Mouse (Mus musculus): Measurements from ENCODE around the gene Depdc1b. TPM values are rescaled to one million over a fixed set of nuclear protein-coding genes. Genes with fewer than 3 reads are reported as not detected.

Depdc1b gene
- 1 to 10 TPM in 1 of 2 experiments, under 1 TPM in 1; 0.95 to 1.7 TPM for total RNA-seq (2021)

GRCm38 (mm10) chr13:108315702-108316486 is at the start of gene Depdc1b:
TSS of gene Depdc1b (plus strand) at chr13:108316332.
- intact Hi-C loops (cut with DNase I), result loop anchor here (5.0 kb wide), 1 partner anchor 104 kb away; the partner anchor contains the start of gene Elovl7
- DNase-seq (ENCODE audit: extremely low spot score in 1 of 2, low spot score in 2 of 2), result peak; percentile 94 to 97

GRCm38 (mm10) chr13:108267841-108268634 is 48.1 kb upstream of the Depdc1b start:
- DNase-seq (ENCODE audit: extremely low spot score in 1 of 2, low spot score in 2 of 2), result no peak
- intact Hi-C loops (cut with DNase I), result no loop called here

- no peak for DNase-seq (ENCODE audit: extremely low spot score in 1 of 2, low spot score in 2 of 2)
- intact Hi-C loops (cut with DNase I), result no loop called here
Measured at GRCm38 (mm10) chr13:108271458-108272148, 44.5 kb upstream of the Depdc1b start.

GRCm38 (mm10) chr13:108272332-108272731 is 43.8 kb upstream of the Depdc1b start:
- intact Hi-C loops (cut with DNase I), result no loop called here
- no peak for DNase-seq (ENCODE audit: extremely low spot score in 1 of 2, low spot score in 2 of 2)

GRCm38 (mm10) chr13:108273034-108273433 is 43.1 kb upstream of the Depdc1b start:
- no peak for DNase-seq (ENCODE audit: extremely low spot score in 1 of 2, low spot score in 2 of 2)

GRCm38 (mm10) chr13:108273456-108273855 is 42.7 kb upstream of the Depdc1b start:
- intact Hi-C loops (cut with DNase I), result no loop called here

More at GRCm38 (mm10) chr13:108273034-108273433, 43.1 kb upstream of the Depdc1b start:
- intact Hi-C loops (cut with DNase I), result no loop called here

GRCm38 (mm10) chr13:108276561-108276960 is 39.6 kb upstream of the Depdc1b start:
- intact Hi-C loops (cut with DNase I), result no loop called here
- no peak for DNase-seq (ENCODE audit: extremely low spot score in 1 of 2, low spot score in 2 of 2)

More at GRCm38 (mm10) chr13:108273456-108273855, 42.7 kb upstream of the Depdc1b start:
- no peak for DNase-seq (ENCODE audit: extremely low spot score in 1 of 2, low spot score in 2 of 2)

GRCm38 (mm10) chr13:108277320-108277719 is 38.8 kb upstream of the Depdc1b start:
- intact Hi-C loops (cut with DNase I), result no loop called here
- no peak for DNase-seq (ENCODE audit: extremely low spot score in 1 of 2, low spot score in 2 of 2)

GRCm38 (mm10) chr13:108278592-108278991 is 37.5 kb upstream of the Depdc1b start:
- intact Hi-C loops (cut with DNase I), result no loop called here
- DNase-seq (ENCODE audit: extremely low spot score in 1 of 2, low spot score in 2 of 2), result no peak

- no peak for DNase-seq (ENCODE audit: extremely low spot score in 1 of 2, low spot score in 2 of 2)
- intact Hi-C loops (cut with DNase I), result no loop called here
Measured at GRCm38 (mm10) chr13:108284312-108284711, 31.8 kb upstream of the Depdc1b start.

GRCm38 (mm10) chr13:108287953-108288352 is 28.2 kb upstream of the Depdc1b start:
- DNase-seq (ENCODE audit: extremely low spot score in 1 of 2, low spot score in 2 of 2), result no peak
- intact Hi-C loops (cut with DNase I), result no loop called here

- intact Hi-C loops (cut with DNase I), result no loop called here
- no peak for DNase-seq (ENCODE audit: extremely low spot score in 1 of 2, low spot score in 2 of 2)
Measured at GRCm38 (mm10) chr13:108289436-108289835, 26.7 kb upstream of the Depdc1b start.

- intact Hi-C loops (cut with DNase I), result no loop called here
Measured at GRCm38 (mm10) chr13:108290314-108290713, 25.8 kb upstream of the Depdc1b start.

GRCm38 (mm10) chr13:108297350-108298093 is 18.6 kb upstream of the Depdc1b start:
- peak in 1 of 2 experiments; percentile 58 for DNase-seq (ENCODE audit: extremely low spot score in 1 of 2, low spot score in 2 of 2)
- intact Hi-C loops (cut with DNase I), result no loop called here

More at GRCm38 (mm10) chr13:108290314-108290713, 25.8 kb upstream of the Depdc1b start:
- no peak for DNase-seq (ENCODE audit: extremely low spot score in 1 of 2, low spot score in 2 of 2)

GRCm38 (mm10) chr13:108298241-108298640 is 17.9 kb upstream of the Depdc1b start:
- no peak for DNase-seq (ENCODE audit: extremely low spot score in 1 of 2, low spot score in 2 of 2)
- intact Hi-C loops (cut with DNase I), result no loop called here

- DNase-seq (ENCODE audit: extremely low spot score in 1 of 2, low spot score in 2 of 2), result peak in 1 of 2 experiments; percentile 28
- intact Hi-C loops (cut with DNase I), result no loop called here
Measured at GRCm38 (mm10) chr13:108300346-108300950, 15.7 kb upstream of the Depdc1b start.

GRCm38 (mm10) chr13:108301411-108301810 is 14.7 kb upstream of the Depdc1b start:
- peak; percentile 21 to 39 for DNase-seq (ENCODE audit: extremely low spot score in 1 of 2, low spot score in 2 of 2)
- intact Hi-C loops (cut with DNase I), result no loop called here

Measured in left cerebral cortex, postnatal 10 days (tissue).